Mouse (Mus musculus): ENCODE results near the gene Hrc. TPM values are rescaled to one million over a fixed set of nuclear protein-coding genes. Genes with fewer than 3 reads are reported as not detected.

Hrc gene
- total RNA-seq, 2 experiments from 2014 or later = 0.23 to 0.61 TPM

DNA sequence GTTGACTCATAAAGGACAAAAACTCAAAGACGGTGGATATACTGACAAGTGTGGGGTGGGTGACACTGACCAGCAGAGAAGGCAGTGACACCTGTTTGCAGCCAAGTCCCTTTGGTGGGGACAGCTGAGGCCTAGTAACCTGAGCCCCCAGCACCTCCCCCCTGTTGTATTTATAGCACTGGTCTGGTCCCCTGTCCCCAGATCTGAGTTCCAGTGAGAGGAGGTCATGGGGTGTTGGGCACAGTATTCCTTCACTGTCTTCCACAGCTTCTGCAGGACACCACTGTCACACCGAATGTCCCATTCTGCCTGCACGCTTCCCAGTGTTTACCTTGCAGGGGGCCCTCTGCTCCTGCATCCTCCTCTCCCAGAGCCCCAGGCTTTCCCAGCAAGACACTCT lies 485 bp upstream of the Hrc start:
- TF ChIP-seq CTCF (IDR thresholded peaks at IDR 0.05) = no peak
- Histone ChIP-seq H3K4me3 (no peak overlapping the region), H3K27ac (no peak overlapping the region)
- intact Hi-C loops (cut with DNase I) = no loop called here
- no peak for DNase-seq (ENCODE audit: extremely low spot score in 1 of 2, low spot score in 2 of 2)

DNA sequence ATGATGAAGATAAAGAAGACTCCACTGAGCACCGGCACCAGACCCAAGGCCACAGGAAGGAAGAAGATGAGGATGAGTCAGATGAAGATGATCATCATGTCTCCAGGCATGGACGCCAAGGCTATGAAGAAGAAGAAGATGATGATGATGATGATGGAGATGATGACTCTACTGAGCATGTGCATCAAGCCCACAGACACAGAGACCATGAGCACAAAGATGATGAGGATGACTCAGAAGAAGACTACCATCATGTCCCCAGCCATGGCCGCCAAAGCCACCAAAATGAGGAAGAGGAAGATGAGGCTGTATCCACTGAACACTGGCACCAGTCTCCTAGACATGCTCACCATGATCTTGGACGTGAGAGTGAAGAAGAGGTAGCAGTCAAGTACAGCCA lies 1.2 kb downstream of the Hrc start:
- intact Hi-C loops (cut with DNase I) = no loop called here
- TF ChIP-seq CTCF (IDR thresholded peaks at IDR 0.05) = no peak
- Histone ChIP-seq H3K4me3 (no peak overlapping the region), H3K27ac (no peak overlapping the region)
- DNase-seq (ENCODE audit: extremely low spot score in 1 of 2, low spot score in 2 of 2) = no peak

DNA sequence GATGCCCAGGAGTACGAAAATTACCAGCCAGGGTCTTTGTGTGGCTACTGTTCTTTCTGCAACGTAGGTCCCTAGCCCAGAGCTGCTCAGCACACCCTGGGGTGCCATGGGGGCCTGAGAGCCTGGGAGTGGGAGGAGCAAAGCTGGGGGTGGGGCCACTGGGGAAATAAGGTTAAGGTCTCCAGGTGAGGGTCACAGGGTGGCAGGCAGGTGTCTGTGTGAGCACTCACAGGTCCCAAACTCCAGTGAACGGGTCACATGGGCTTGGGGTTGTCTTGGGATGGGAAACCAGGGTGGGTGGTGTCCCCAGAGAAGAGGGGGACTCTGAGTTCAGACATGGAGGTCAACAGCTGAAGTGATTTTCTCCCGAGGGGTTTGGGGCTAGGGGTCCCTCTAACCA lies 2.4 kb downstream of the Hrc start:
- no peak for TF ChIP-seq CTCF (IDR thresholded peaks at IDR 0.05)
- intact Hi-C loops (cut with DNase I) = no loop called here
- no peak for DNase-seq (ENCODE audit: extremely low spot score in 1 of 2, low spot score in 2 of 2)
- H3K4me3 ChIP-seq = no peak overlapping the region
- no peak overlapping the region for H3K27ac ChIP-seq

DNA sequence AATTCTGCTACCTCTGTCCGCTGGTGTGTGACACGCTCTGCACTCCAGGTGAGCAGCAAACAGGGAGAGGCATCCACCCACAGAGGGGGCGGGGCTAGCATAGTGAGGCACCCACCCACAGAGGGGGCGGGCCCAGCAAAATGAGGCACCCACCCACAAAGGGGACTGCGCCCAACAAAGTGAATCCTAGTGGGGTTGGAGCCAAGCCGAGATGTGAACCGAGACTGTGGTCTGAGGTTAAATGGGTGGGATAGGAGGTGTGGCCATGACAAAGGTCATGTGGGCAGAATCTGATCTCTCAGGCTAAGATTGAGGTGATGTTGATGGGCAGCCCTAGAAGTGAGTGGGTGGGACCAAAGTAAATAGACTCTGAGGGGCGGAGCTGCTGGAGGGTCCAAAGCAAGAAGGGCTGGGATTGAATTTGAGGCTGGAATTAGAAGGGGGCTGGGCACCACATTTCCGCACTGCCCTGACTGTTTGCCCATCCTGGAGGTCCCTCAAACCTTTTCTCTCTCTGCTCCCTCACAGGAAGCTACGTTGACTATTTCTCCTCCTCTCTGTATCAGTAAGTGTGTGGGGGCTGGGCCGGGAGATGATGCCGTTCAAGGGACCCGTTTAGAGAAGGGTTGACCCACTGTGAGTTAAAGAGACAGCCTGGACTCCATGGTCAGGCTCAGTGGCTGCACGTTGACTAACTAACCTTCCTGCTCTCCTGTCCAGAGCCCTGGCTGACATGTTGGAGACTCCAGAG lies 3.2 kb downstream of the Hrc start:
- no peak for TF ChIP-seq CTCF (IDR thresholded peaks at IDR 0.05)
- Histone ChIP-seq H3K27ac (no peak overlapping the region), H3K4me3 (no peak overlapping the region)
- intact Hi-C loops (cut with DNase I) = no loop called here
- peak in 1 of 2 experiments; percentile 39 for DNase-seq (ENCODE audit: extremely low spot score in 1 of 2, low spot score in 2 of 2)

DNA sequence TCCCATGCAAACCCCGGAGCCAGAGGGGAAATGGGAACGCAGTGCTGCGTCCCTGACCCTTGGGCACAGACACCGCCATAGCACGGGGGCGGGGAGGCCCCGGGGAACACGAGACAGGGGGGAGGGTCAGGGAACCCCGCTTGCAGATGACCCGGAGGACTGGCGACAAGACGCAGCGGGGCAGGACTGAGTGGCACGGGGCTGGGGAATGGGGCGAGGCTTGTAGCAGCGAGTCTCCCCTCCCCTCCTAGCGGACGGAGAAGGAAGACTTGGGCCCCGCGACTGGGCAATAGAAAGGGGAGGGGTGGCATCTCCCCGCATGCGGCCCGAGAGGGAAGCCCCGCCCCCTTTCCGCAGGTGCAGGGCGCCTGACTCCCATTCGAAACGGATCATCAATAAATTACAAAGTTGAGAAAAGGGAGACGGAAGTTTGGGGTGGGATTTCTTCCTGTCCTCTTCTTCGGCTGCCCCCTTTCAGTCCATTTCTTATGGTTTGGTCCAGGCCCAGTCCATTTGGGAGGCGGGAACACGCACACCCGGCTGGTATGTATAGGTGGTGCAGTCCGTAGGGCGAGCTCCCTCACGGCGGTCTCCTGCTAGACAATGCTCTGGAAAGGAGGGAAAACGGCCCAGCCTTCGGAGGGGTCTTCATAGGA lies 4.4 kb downstream of the Hrc start:
- Histone ChIP-seq H3K27ac (no peak overlapping the region), H3K4me3 (peak overlapping the region; percentile 38)
- DNase-seq (ENCODE audit: extremely low spot score in 1 of 2, low spot score in 2 of 2) = peak in 1 of 2 experiments; percentile 41
- intact Hi-C loops (cut with DNase I) = loop anchor here (2.0 kb wide), 1 partner anchor 39 kb away; no protein-coding TSS in a partner anchor
- peak; percentile 9; the same call in 1 of the 2 replicates for TF ChIP-seq CTCF (IDR thresholded peaks at IDR 0.05)

DNA sequence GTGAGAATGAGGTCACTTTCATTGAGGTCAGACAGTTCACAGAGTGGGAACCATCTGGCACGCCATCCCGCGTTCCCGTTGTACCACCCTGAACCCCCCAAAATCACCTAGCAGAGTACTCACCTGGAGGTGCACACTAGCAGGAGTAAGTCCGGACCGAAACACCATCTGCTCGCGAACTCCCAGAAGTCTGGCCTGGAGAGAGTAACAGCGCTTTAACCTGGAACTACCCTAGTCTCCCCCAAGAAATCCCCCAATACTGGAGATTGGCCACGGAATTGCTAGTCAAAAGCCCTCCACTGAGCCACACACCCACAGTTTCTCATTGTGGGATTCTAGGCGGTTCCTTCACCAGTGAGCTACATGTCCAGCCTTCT lies 5.0 kb downstream of the Hrc start:
- intact Hi-C loops (cut with DNase I) = loop anchor here (2.0 kb wide), 1 partner anchor 39 kb away; no protein-coding TSS in a partner anchor
- Histone ChIP-seq H3K4me3 (peak overlapping the region; percentile 38), H3K27ac (no peak overlapping the region)
- TF ChIP-seq CTCF (IDR thresholded peaks at IDR 0.05) = no peak
- no peak for DNase-seq (ENCODE audit: extremely low spot score in 1 of 2, low spot score in 2 of 2)

DNA sequence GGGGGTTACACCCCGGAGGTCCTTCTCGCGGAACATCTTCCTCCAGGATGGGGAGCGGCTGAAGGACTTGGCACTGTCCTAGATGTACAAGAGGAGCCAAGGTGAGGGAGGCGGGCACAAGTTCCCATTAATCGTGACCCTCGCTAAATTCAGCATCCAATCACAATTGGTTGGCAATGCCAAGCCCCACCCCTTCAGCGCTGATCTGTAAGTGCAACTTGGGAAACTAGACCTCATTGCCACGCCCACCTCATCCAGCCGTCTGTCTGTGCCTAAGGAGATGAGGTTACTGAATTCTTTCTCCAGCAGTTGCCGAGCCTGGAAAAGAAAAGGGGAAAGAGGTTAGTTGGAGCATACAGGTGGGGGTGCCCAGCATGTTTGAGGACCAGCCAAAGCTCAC lies 5.6 kb downstream of the Hrc start:
- DNase-seq (ENCODE audit: extremely low spot score in 1 of 2, low spot score in 2 of 2) = peak in 1 of 2 experiments; percentile 37
- no peak overlapping the region for H3K27ac ChIP-seq
- intact Hi-C loops (cut with DNase I) = loop anchor here (2.0 kb wide), 1 partner anchor 40 kb away; no protein-coding TSS in a partner anchor
- H3K4me3 ChIP-seq = no peak overlapping the region
- TF ChIP-seq CTCF (IDR thresholded peaks at IDR 0.05) = no peak

DNA sequence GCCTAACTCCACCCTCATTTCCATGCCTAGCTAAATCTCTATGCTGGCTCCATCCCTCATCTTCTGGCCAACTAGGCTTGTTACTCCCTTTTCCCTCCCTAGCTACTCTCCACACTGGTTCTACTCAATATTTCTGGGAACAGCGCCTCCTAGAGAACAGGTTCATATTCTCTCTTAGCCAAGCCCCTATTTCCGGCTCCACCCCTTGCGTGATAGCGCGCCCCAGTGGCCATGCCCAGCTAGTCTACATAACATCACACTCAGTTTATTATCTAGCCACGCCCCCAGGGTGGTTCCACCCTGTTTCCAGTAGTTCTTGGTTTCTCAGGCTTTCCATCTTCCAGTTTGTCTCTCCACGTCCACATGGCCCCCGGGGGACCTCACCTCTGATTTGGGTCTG lies 6.2 kb downstream of the Hrc start:
- no peak overlapping the region for H3K4me3 ChIP-seq
- intact Hi-C loops (cut with DNase I) = loop anchor here (2.0 kb wide), 1 partner anchor 41 kb away; no protein-coding TSS in a partner anchor
- peak; percentile 75 to 77 for DNase-seq (ENCODE audit: extremely low spot score in 1 of 2, low spot score in 2 of 2)
- H3K27ac ChIP-seq = no peak overlapping the region
- peak; percentile 83 for TF ChIP-seq CTCF (IDR thresholded peaks at IDR 0.05)

DNA sequence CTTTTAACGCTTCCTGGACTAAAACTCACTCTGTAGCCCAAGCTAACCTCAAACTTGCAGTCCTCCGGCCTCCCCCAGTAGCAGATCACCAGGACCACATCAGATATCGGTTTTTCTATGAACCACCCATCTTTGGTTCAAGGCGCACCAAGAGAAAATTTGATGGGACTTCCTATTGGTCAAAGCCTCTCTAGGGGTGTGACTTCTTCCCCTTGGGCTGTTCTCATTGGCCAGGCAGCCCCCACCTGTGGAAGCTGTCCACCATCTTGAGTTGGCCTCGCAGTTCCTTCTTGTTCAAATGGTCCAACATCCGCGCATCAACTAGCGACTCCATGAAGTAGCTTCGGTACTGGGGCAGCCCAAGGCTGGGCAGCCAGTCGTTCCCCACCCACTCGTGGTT lies 7.0 kb downstream of the Hrc start:
- intact Hi-C loops (cut with DNase I) = no loop called here

DNA sequence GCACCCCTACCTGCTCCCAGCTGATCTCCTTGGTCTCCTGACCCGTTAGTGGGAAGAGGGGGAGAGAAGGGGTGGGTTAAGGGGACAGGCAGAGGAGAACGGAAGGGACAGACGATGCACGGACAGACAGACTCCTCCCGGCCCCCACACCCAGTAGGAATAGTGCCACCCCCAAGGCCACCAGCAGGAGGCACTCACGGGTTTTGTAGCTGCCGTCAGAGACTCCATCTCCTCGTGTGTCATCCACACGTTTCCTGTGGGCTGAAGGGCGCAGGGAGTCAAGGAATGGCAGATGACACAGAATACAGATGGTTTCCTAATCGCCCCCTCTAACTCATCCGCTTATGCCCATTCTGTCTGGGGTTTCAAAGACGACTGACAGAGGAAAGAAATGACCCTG lies 8.5 kb downstream of the Hrc start:
- intact Hi-C loops (cut with DNase I) = no loop called here
- H3K4me3 ChIP-seq = no peak overlapping the region
- DNase-seq (ENCODE audit: extremely low spot score in 1 of 2, low spot score in 2 of 2) = no peak
- H3K27ac ChIP-seq = peak overlapping the region; percentile 32; the same call in 1 of the 2 replicates
- peak; percentile 32 for TF ChIP-seq CTCF (IDR thresholded peaks at IDR 0.05)

More for the DNA sequence above, 7.0 kb downstream of the Hrc start:
- Histone ChIP-seq H3K27ac (peak overlapping the region; percentile 32; the same call in 1 of the 2 replicates), H3K4me3 (no peak overlapping the region)
- TF ChIP-seq CTCF (IDR thresholded peaks at IDR 0.05) = no peak
- no peak for DNase-seq (ENCODE audit: extremely low spot score in 1 of 2, low spot score in 2 of 2)

DNA sequence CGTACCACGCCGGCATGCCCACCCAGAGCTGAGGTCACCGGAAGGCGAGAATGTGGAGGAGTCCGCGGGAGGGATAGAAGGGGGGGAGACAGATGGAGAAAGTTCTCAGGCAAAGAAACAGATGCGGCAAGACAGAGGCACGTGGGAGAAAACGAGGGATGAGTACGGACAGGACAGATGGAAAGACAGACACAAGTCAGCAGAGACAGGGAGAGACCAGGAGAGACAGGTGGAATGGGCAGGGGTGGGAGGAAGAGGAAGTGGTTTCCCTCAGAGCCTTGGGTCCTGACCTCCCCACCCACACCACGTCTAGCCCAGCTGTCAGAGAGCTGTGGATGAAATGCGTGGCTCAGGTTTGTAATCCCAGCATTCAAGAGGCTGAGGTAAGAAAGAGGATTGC lies 11.8 kb downstream of the Hrc start:
- intact Hi-C loops (cut with DNase I) = no loop called here
- Histone ChIP-seq H3K4me3 (no peak overlapping the region), H3K27ac (no peak overlapping the region)
- no peak for TF ChIP-seq CTCF (IDR thresholded peaks at IDR 0.05)
- DNase-seq (ENCODE audit: extremely low spot score in 1 of 2, low spot score in 2 of 2) = no peak

DNA sequence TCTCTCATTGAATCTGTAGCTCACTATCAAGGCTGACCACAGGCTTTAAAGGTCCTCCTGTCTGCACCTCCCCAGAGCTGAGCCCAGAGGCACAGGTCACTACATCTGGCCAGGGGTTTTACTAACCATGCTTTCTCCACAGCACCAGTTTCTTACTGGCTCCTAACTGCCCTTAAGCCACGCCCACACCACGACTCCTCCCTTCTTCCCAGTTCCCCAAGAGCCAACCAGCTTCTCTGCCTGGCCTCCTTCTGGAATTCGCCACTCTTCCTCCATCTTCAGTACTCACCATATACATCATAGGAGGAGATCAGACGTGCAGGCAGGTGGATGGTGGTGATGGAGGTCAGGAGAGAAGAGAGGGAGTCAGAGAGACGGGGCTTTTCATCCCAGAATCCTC lies 18.0 kb downstream of the Hrc start:
- H3K27ac ChIP-seq = no peak overlapping the region
- no peak overlapping the region for H3K4me3 ChIP-seq
- intact Hi-C loops (cut with DNase I) = no loop called here
- no peak for TF ChIP-seq CTCF (IDR thresholded peaks at IDR 0.05)
- DNase-seq (ENCODE audit: extremely low spot score in 1 of 2, low spot score in 2 of 2) = no peak
